Mouse (Mus musculus) neural tube, embryonic 11.5 days (tissue): ENCODE measurements at regions not wholly inside any gene's neighbourhood (a gene's known extent, or its start where the extent isn't known, plus 50 kb on each side); places are given as distances from the start of the nearest gene placed in this dataset.

Experiments used
- ATAC-seq: fragments of 200-750 bp; cut with Nextera tagmentation; 2 replicates; pipeline ENCODE4 v1.8.0; 2017; ENCODE audit warnings: moderate number of reproducible peaks, mild to moderate bottlenecking, moderate TSS enrichment, moderate library complexity; ENCODE audit not compliant: insufficient read depth, low FRiP score, low TSS enrichment
- DNase-seq: peaks from one replicate; pipeline ENCODE4 v3.0.0-alpha.2; 2015; ENCODE audit warnings: low spot score
- H3K27ac ChIP-seq: fragments of 300-500 bp; sonication (generic); 2 replicates; pipeline ENCODE4 v1.5.1; 2014; ENCODE audit warnings: low read depth, mild to moderate bottlenecking, low read length
- H3K27me3 ChIP-seq: fragments of 300-500 bp; sonication (generic); 2 replicates; pipeline ENCODE4 v1.6.1; 2014; ENCODE audit warnings: mild to moderate bottlenecking, low read length, mixed read lengths; ENCODE audit not compliant: control insufficient read depth, insufficient read depth
- H3K36me3 ChIP-seq: fragments of 300-500 bp; sonication (generic); 2 replicates; pipeline ENCODE4 v1.6.1; 2014; ENCODE audit warnings: mild to moderate bottlenecking, low read length, moderate library complexity, mixed read lengths; ENCODE audit not compliant: control insufficient read depth, insufficient read depth
- H3K4me1 ChIP-seq: fragments of 300-500 bp; sonication (generic); 2 replicates; pipeline ENCODE4 v1.6.1; 2014; ENCODE audit warnings: low read length, mixed read lengths; ENCODE audit not compliant: control insufficient read depth, insufficient read depth
- H3K4me2 ChIP-seq: fragments of 300-500 bp; sonication (generic); 2 replicates; pipeline ENCODE4 v1.6.1; 2014; ENCODE audit warnings: low read depth, mild to moderate bottlenecking, moderate library complexity
- H3K4me3 ChIP-seq: fragments of 300-500 bp; sonication (generic); 2 replicates; pipeline ENCODE4 v1.5.1; 2014; ENCODE audit warnings: low read depth, low read length
- H3K9ac ChIP-seq: fragments of 300-500 bp; sonication (generic); 2 replicates; pipeline ENCODE4 v1.6.1; 2014; ENCODE audit warnings: mild to moderate bottlenecking, low read length
- H3K9me3 ChIP-seq: fragments of 300-500 bp; sonication (generic); 2 replicates; pipeline ENCODE4 v1.6.1; 2016; ENCODE audit warnings: low read length; ENCODE audit not compliant: control insufficient read depth
- WGBS: fragments of 180-500 bp; shearing (Covaris S2); extraction: QIAGEN DNeasy Blood & Tissue Kit; methylation state at CpG from one replicate; pipeline ENCODE4 v1.1.7; 2014; 5-methylcytosine and 5-hydroxymethylcytosine counted together

- Histone ChIP-seq H3K4me2 (no peak overlapping the region), H3K27ac (no peak overlapping the region), H3K27me3 (no peaks in the 10 kb centered on the region), H3K9ac (no peak overlapping the region), H3K36me3 (no peaks in the 10 kb centered on the region), H3K9me3 (no peaks in the 10 kb centered on the region), H3K4me1 (no peaks in the 10 kb centered on the region), H3K4me3 (no peak overlapping the region)
- DNase-seq (no peak), ATAC-seq (no peak)
- 64% methylated on average over 3 of the region's 3 CpGs for WGBS
Measured at GRCm38 (mm10) chr11:27280791-27281190, 687.0 kb upstream of the Vrk2 start.

- H3K36me3 ChIP-seq, result no peaks in the 10 kb centered on the region
- no peak overlapping the region for H3K27ac ChIP-seq
- no peak overlapping the region for H3K9ac ChIP-seq
- H3K4me1 ChIP-seq, result no peaks in the 10 kb centered on the region
- 0% methylated on average over 1 of the region's 1 CpGs for WGBS
- H3K9me3 ChIP-seq, result no peaks in the 10 kb centered on the region
- DNase-seq, result peak; percentile 75
- H3K4me2 ChIP-seq, result no peak overlapping the region
- H3K4me3 ChIP-seq, result no peak overlapping the region
- peak; percentile 77 for ATAC-seq
- H3K27me3 ChIP-seq, result no peaks in the 10 kb centered on the region
Measured at GRCm38 (mm10) chr11:27264253-27264652, 670.5 kb upstream of the Vrk2 start.

GRCm38 (mm10) chr11:27258521-27258920, 664.7 kb upstream of the Vrk2 start:
- WGBS, result 76% methylated on average over 1 of the region's 1 CpGs
- Histone ChIP-seq H3K4me2 (no peak overlapping the region), H3K36me3 (no peaks in the 10 kb centered on the region), H3K27ac (no peak overlapping the region), H3K27me3 (no peaks in the 10 kb centered on the region), H3K4me1 (no peaks in the 10 kb centered on the region), H3K9me3 (no peaks in the 10 kb centered on the region), H3K9ac (no peak overlapping the region), H3K4me3 (no peak overlapping the region)
- ATAC-seq (no peak), DNase-seq (no peak)

GRCm38 (mm10) chr11:27235884-27236283, 642.1 kb upstream of the Vrk2 start:
- H3K4me1 ChIP-seq, result no peaks in the 10 kb centered on the region
- ATAC-seq (no peak), DNase-seq (no peak)
- no peaks in the 10 kb centered on the region for H3K36me3 ChIP-seq
- no peak overlapping the region for H3K9ac ChIP-seq
- H3K27ac ChIP-seq, result no peak overlapping the region
- no peak overlapping the region for H3K4me2 ChIP-seq
- H3K27me3 ChIP-seq, result no peaks in the 10 kb centered on the region
- H3K4me3 ChIP-seq, result no peak overlapping the region
- 86% methylated on average over 1 of the region's 1 CpGs for WGBS
- H3K9me3 ChIP-seq, result no peaks in the 10 kb centered on the region

GRCm38 (mm10) chr11:27226454-27226853, 632.7 kb upstream of the Vrk2 start:
- no peak for DNase-seq
- no peak overlapping the region for H3K9ac ChIP-seq
- no peak overlapping the region for H3K4me3 ChIP-seq
- no peak overlapping the region for H3K27ac ChIP-seq
- H3K36me3 ChIP-seq, result no peaks in the 10 kb centered on the region
- H3K27me3 ChIP-seq, result no peaks in the 10 kb centered on the region
- no peak for ATAC-seq
- H3K9me3 ChIP-seq, result no peaks in the 10 kb centered on the region
- no peak overlapping the region for H3K4me2 ChIP-seq
- H3K4me1 ChIP-seq, result no peaks in the 10 kb centered on the region

GRCm38 (mm10) chr11:27222436-27222835, 628.6 kb upstream of the Vrk2 start:
- Histone ChIP-seq H3K9me3 (no peaks in the 10 kb centered on the region), H3K9ac (no peak overlapping the region), H3K27me3 (no peaks in the 10 kb centered on the region), H3K4me3 (no peak overlapping the region), H3K4me1 (no peaks in the 10 kb centered on the region), H3K36me3 (no peaks in the 10 kb centered on the region), H3K27ac (no peak overlapping the region), H3K4me2 (no peak overlapping the region)
- WGBS, result 80% methylated on average over 3 of the region's 3 CpGs
- no peak for ATAC-seq
- no peak for DNase-seq

- ATAC-seq, result no peak
- no peak for DNase-seq
- Histone ChIP-seq H3K27ac (no peak overlapping the region), H3K27me3 (no peaks in the 10 kb centered on the region), H3K4me1 (no peaks in the 10 kb centered on the region), H3K9me3 (no peaks in the 10 kb centered on the region), H3K36me3 (no peaks in the 10 kb centered on the region), H3K4me3 (no peak overlapping the region), H3K9ac (no peak overlapping the region), H3K4me2 (no peak overlapping the region)
- 68% methylated on average over 1 of the region's 1 CpGs for WGBS
Measured at GRCm38 (mm10) chr11:27221956-27222355, 628.2 kb upstream of the Vrk2 start.

- H3K4me1 ChIP-seq, result no peaks in the 10 kb centered on the region
- DNase-seq, result no peak
- no peak overlapping the region for H3K27ac ChIP-seq
- no peaks in the 10 kb centered on the region for H3K27me3 ChIP-seq
- H3K9me3 ChIP-seq, result no peaks in the 10 kb centered on the region
- H3K9ac ChIP-seq, result no peak overlapping the region
- H3K4me3 ChIP-seq, result no peak overlapping the region
- H3K4me2 ChIP-seq, result no peak overlapping the region
- no peaks in the 10 kb centered on the region for H3K36me3 ChIP-seq
- WGBS, result 49% methylated on average over 6 of the region's 6 CpGs
- no peak for ATAC-seq
Measured at GRCm38 (mm10) chr11:27219715-27220699, 626.2 kb upstream of the Vrk2 start.

GRCm38 (mm10) chr11:27215752-27216151, 622.0 kb upstream of the Vrk2 start:
- no peaks in the 10 kb centered on the region for H3K4me1 ChIP-seq
- no peaks in the 10 kb centered on the region for H3K9me3 ChIP-seq
- no peak for ATAC-seq
- H3K36me3 ChIP-seq, result no peaks in the 10 kb centered on the region
- no peak overlapping the region for H3K4me3 ChIP-seq
- H3K27ac ChIP-seq, result no peak overlapping the region
- WGBS, result 75% methylated on average over 3 of the region's 3 CpGs
- no peak overlapping the region for H3K4me2 ChIP-seq
- no peak overlapping the region for H3K9ac ChIP-seq
- H3K27me3 ChIP-seq, result no peaks in the 10 kb centered on the region
- DNase-seq, result no peak
